Mouse (Mus musculus) ovary, adult 18-20 months (tissue): ENCODE results near the gene Gprc5c.

Experiments used
- DNase-seq: peaks from one replicate; pipeline ENCODE4 v3.0.0; 2022; ENCODE audit warnings: low spot score, mixed read lengths

The Gprc5c gene

GRCm38 (mm10) chr11:114833166-114833565, 17.8 kb upstream of the Gprc5c start:
- no peak for DNase-seq

GRCm38 (mm10) chr11:114843818-114844463, 7.0 kb upstream of the Gprc5c start:
- no peak for DNase-seq

GRCm38 (mm10) chr11:114844464-114845220, 6.3 kb upstream of the Gprc5c start:
- DNase-seq = no peak

GRCm38 (mm10) chr11:114846336-114846735, 4.6 kb upstream of the Gprc5c start:
- DNase-seq = no peak

DNA sequence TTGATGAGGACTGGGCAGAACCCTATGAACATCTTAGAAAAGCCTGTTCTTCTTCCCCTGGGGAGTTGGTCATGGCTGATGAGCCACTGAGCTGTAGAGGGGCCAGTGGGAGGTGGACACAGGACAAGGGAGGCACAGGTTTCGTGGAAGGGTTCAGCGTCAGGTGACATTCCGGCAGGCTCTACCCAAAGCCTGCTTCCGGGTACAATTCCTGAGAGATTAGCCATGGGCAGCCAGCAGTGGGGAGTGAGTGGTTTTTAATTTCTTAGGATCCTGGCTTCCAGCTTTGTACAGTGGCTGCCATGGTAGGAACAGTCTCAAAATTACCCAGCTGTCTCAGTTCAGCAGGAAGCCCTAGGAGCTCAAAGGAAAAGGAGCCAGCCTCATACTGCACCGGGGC, 3.9 kb upstream of the Gprc5c start:
- no peak for DNase-seq

- DNase-seq = no peak
Observed at GRCm38 (mm10) chr11:114849572-114849971, 1.4 kb upstream of the Gprc5c start.

GRCm38 (mm10) chr11:114850066-114850451, 893 bp upstream of the Gprc5c start:
- no peak for DNase-seq

DNA sequence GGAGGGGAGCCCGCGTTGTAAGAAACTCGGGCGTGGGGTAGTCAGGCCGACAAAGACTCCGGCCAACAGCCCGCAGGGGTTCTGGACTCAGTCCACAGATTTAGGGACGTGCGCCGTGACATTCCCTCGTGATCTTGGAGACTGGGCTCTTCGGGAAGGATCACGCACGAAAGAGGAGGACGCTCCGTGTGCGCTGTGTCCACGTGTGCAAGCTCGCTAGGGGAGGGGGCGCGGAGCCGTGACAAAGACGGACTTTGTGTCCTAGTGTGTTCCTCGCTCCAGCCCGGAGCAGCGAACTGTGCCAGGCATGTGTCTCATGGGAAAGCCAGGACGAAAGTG, 286 bp downstream of the Gprc5c start:
- no peak for DNase-seq

DNA sequence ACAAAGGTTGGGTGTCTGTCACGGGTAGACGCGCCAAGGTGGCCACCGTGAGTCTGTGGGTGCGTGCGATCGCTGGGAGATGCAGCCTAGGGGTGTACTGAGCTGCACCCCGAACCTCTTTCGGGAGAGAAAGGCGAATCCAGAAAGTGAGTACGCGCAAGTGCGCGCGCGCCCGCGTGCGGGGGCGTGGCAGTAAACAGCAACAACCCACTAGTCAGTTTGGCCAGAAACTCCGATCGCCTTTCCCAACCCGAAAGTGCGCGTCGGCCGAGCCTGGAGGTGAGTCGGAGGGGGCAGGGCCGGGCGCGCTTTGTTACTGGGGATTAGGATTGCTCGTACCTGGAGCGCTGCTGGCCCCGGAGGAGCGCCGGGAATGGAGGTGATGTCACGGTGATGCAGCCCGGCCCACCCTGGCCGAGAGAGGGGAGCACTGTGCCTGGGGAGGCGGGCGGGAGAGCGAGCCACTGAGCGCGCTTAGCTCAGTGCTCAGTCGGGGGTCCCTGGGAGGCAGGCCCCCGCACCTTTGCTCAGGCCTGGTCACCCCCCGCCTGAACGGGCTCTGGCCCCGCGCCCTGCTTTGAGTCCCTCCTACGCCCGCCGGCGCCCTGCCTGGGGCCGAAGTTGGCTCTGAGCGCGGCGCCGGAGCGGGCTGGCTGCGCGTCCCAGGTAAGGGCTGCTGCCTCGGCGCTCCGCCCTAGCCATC, 807 bp downstream of the Gprc5c start:
- DNase-seq = peak; percentile 46

DNA sequence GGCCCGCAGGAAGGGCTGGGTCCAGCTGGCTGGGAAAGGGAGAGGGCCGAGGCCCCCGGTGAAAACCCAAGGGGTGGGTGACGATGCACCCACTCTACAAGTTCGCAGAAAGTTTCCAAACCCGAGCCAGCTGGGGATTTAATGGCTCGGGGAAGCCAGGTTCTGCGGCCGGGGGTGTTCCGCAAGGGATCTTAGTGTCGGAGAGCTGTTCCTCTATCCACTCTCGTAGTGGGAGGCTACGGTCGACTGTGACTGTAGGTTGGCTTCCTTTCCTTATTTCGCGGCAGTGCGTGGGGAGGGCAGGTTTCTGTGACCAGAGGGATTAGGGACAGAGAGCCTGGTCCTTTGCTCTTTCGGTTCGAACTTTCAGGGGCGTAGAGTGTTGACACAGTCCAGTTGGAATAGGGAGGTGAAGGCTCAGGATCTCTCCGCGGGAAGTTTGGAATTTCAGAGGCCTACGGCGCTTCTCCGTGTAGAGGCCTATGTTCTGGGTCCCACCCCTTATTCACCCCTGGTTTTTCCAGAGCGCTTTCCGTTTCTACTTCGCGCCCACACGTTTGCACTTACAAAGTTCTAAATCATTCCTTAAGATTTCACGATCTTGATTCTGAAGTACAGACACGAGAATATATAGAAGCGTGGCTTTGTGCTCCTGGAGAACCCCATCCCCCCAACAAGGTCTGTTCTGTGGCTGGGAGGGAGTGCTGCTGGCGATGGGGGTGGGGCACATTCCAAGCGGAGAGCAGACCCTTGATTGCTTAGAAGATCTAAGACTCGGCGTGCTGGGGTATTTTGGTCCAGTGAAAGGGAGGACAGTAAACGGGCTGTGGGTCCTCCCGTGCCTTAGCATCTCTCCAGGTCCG, 1.6 kb downstream of the Gprc5c start:
- no peak for DNase-seq

DNA sequence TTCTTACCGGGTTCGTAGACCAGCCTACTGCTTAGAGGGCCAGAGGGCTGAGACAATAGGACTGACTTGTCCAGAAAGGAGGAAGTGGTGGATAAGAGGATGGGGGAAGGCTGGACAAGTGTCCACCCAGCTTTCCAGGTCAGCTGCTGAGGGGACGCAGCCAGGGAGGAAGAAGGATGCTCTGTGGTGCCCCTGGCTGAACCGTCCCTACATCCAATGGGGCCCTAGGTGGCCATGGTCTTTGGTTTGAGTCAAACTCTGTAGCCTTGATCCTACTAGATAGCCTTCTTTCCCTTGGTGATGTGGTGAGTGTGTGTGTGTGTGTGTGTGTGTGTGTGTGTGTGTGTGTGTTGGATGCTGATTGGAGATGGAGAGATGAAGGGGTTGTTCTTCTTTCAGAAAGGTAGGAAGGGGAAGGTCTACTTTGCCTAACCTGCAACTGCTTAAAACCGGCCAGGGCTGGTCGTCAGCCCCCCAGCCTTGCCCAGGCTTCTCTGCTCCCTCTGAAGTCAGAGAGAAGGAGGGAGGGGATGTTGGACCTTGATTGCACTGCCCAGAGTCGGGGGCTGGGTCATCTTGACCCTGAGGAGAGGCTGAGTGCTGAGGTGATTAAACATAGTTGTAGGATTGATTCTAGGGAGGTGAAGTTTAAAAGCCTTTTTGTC, 2.4 kb downstream of the Gprc5c start:
- DNase-seq = no peak

DNA sequence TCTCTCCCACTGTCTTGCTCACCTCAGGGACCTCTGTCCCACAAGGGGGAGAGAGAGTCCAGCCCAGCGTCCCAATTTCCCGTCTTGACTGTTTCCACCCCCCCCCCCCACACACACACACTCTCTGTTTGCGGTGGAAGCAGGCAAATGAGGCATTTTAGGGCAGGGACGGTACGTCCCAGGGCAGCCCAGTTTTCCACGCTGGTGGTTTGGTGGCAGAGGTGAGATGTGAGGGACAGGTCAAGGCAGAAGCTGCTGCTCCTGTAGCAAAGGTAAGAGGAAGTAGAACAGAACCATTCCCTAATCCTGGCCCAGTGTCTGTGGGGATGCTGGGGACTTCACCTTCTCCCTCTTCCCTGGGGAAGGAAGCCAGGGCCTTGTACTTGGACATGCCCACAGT, 3.6 kb downstream of the Gprc5c start:
- DNase-seq = no peak

DNA sequence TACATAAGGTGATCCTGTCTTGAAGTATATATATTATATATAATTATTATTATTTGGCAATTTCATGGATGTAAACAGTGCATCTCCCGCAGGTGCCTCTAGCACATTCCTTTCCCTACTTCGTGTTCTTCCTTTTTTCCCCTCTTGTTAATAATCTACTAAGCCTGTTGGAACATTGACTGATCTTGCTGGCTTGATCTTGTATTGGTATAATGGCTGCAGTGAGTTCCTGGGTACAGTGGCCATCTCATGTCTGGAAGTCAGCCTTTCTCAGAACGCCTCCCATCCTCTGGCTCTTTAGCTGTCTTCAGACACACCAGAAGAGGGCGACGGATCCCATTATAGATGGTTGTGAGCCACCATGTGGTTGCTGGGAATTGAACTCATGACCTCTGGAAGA, 5.2 kb downstream of the Gprc5c start:
- DNase-seq = no peak

- no peak for DNase-seq
Observed at GRCm38 (mm10) chr11:114858641-114859040, 7.7 kb downstream of the Gprc5c start.

GRCm38 (mm10) chr11:114861057-114861456, 10.1 kb downstream of the Gprc5c start:
- DNase-seq = no peak

DNA sequence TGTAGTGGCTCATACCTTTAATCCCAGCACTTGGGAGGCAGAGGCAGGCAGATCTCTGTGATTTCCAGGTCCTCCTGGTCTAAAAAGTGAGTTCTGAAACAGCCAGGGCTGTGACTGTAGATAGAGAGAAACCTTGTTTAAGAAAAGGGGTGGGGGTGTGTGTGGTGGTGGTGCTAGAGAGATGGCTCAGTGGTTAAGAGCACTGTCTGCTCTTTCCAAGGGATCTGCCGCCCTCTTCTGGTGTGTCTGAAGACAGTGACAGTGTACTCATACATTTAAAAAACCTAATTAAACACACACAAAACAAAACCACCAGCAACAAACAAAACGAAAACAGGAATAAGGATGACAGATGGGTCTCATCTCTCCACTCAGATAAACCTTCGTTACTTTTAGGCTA, 11.7 kb downstream of the Gprc5c start:
- no peak for DNase-seq

- no peak for DNase-seq
Observed at GRCm38 (mm10) chr11:114863918-114864420, 13.0 kb downstream of the Gprc5c start.

GRCm38 (mm10) chr11:114865999-114866398, 15.0 kb downstream of the Gprc5c start:
- peak; percentile 32 for DNase-seq

GRCm38 (mm10) chr11:114866486-114867360, 15.8 kb downstream of the Gprc5c start:
- DNase-seq = peak; percentile 51
